Mouse (Mus musculus) liver, embryonic 15.5 days (tissue): ENCODE results near the gene Nfia. TPM values are rescaled to one million over a fixed set of nuclear protein-coding genes. Genes with fewer than 3 reads are reported as not detected.

Experiments used
- ATAC-seq: fragments of 200-750 bp; cut with Nextera tagmentation; 2 replicates; pipeline ENCODE4 v1.8.0; 2017; ENCODE audit warnings: moderate number of reproducible peaks, mild to moderate bottlenecking, moderate library complexity; ENCODE audit not compliant: insufficient read depth
- H3K27ac ChIP-seq: fragments of 300-500 bp; sonication (generic); replicated peaks from 2 replicates; pipeline ENCODE4 v1.5.1; 2015; ENCODE audit warnings: mild to moderate bottlenecking, inconsistent platforms
- H3K27me3 ChIP-seq: fragments of 300-500 bp; sonication (generic); 2 replicates; pipeline ENCODE4 v1.6.1; 2015; ENCODE audit warnings: mild to moderate bottlenecking, inconsistent platforms
- H3K36me3 ChIP-seq: fragments of 300-500 bp; sonication (generic); replicated peaks from 2 replicates; pipeline ENCODE4 v1.6.1; 2015; ENCODE audit warnings: moderate library complexity, mild to moderate bottlenecking, inconsistent platforms
- H3K4me1 ChIP-seq: fragments of 300-500 bp; sonication (generic); replicated peaks from 2 replicates; pipeline ENCODE4 v1.6.1; 2015; ENCODE audit warnings: inconsistent platforms
- H3K4me2 ChIP-seq: fragments of 300-500 bp; sonication (generic); 2 replicates; pipeline ENCODE4 v1.6.1; 2015; ENCODE audit warnings: moderate library complexity, mild to moderate bottlenecking, inconsistent platforms
- H3K4me3 ChIP-seq: fragments of 300-500 bp; sonication (generic); replicated peaks from 2 replicates; pipeline ENCODE4 v1.5.1; 2015; ENCODE audit warnings: mild to moderate bottlenecking, inconsistent platforms
- H3K9ac ChIP-seq: fragments of 300-500 bp; sonication (generic); 2 replicates; pipeline ENCODE4 v1.6.1; 2015; ENCODE audit warnings: moderate library complexity, mild to moderate bottlenecking, inconsistent platforms
- H3K9me3 ChIP-seq: fragments of 300-500 bp; sonication (generic); replicated peaks from 2 replicates; pipeline ENCODE4 v1.6.1; 2016; ENCODE audit warnings: inconsistent platforms
- WGBS: fragments of 180-500 bp; shearing (Covaris S2); methylation state at CpG from one replicate; pipeline ENCODE4 v1.1.7; 2015; ENCODE audit warnings: mixed read lengths; ENCODE audit not compliant: insufficient replicate concordance; 5-methylcytosine and 5-hydroxymethylcytosine counted together
- polyA plus RNA-seq: library from polyadenylated mRNA; unstranded; fragments of >200 nt; fragmentation: Nextera tagmentation; extraction: Ambion mirVana; gene quantifications from 2 replicates; pipeline ENCODE4 v1.2.1, GENCODE M21; 2015

The Nfia gene
- polyA plus RNA-seq, 1 experiment from 2014 or later: 4.1 TPM

DNA sequence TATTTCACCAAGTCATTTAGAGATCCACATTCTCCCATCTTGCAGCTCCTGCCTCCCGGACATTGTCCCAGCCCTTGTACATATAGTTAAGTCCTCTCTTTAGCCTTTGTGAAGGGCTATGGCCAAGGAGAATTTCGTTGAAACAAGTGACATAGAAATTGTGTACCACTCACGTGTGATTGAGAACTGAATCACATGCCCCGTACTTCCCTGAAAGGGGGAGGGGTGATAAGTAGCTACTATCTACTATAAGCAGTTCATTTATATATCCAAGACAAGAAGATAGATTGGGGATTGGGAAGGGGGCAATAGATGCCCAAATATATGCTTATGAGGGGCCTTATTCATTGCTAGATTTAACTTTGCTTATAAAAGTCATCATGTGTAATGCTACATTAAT lies 5.5 kb upstream of the Nfia start:
- ATAC-seq: no peak
- no peak overlapping the region for H3K4me2 ChIP-seq
- peaks cover 2% of the 10 kb centered on the region; the same call in 1 of the 2 replicates for H3K27me3 ChIP-seq
- H3K27ac ChIP-seq: no peak overlapping the region
- H3K36me3 ChIP-seq: no peaks in the 10 kb centered on the region
- H3K9me3 ChIP-seq: no peaks in the 10 kb centered on the region
- no peak overlapping the region for H3K4me3 ChIP-seq
- no peak overlapping the region for H3K9ac ChIP-seq
- peaks cover 6% of the 10 kb centered on the region; the same call in 1 of the 2 replicates for H3K4me1 ChIP-seq
- 51% methylated on average over 4 of the region's 4 CpGs for WGBS

DNA sequence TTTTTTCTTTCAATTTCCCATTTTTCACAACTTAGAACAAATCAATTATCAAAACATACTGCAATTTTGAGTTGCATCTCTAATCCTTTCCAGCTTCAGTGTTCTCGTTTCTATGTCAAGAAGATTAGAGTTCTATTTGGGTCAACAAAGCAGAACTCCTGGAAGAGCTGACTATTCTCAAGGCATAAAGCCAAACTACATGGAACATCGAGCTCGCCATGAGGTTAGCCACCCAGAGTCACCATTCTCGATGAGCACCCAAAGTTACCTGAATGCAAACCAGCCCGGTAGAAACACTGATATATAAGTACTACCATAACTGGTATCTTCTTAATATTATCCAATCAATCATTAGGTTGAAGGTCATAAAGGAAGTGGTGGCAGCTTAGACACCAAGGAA lies 5.0 kb upstream of the Nfia start:
- Histone ChIP-seq H3K9me3 (no peaks in the 10 kb centered on the region), H3K4me2 (no peak overlapping the region), H3K27ac (no peak overlapping the region), H3K4me3 (no peak overlapping the region), H3K4me1 (peaks cover 6% of the 10 kb centered on the region; the same call in 1 of the 2 replicates), H3K9ac (no peak overlapping the region), H3K27me3 (peaks cover 2% of the 10 kb centered on the region; the same call in 1 of the 2 replicates), H3K36me3 (no peaks in the 10 kb centered on the region)
- no peak for ATAC-seq
- WGBS: 66% methylated on average over 5 of the region's 5 CpGs

DNA sequence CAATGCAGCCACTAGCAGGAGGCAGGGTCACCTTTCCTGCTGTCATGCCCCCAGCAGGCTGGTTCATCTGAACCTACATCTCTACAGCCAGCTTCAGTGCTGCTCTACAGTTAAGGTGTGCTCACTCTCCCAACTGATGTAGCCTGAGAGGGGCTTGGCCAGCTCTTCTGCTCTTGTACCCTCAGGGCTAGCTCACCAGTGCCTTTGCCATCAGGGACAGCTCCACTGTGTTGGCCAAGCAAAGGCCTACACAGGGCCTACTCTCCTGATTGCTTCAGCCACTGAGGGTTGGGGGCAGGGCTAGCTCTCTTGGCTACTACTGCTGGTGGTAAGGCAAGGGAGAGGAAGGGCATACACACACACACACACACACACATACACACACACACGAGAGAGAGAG lies 2.7 kb upstream of the Nfia start:
- Histone ChIP-seq H3K9me3 (no peaks in the 10 kb centered on the region), H3K36me3 (no peaks in the 10 kb centered on the region), H3K4me1 (peaks cover 15% of the 10 kb centered on the region), H3K27ac (no peak overlapping the region), H3K4me3 (no peak overlapping the region), H3K9ac (no peak overlapping the region), H3K27me3 (peaks cover 12% of the 10 kb centered on the region), H3K4me2 (no peak overlapping the region)
- no peak for ATAC-seq
- 14% methylated on average over 1 of the region's 1 CpGs for WGBS

DNA sequence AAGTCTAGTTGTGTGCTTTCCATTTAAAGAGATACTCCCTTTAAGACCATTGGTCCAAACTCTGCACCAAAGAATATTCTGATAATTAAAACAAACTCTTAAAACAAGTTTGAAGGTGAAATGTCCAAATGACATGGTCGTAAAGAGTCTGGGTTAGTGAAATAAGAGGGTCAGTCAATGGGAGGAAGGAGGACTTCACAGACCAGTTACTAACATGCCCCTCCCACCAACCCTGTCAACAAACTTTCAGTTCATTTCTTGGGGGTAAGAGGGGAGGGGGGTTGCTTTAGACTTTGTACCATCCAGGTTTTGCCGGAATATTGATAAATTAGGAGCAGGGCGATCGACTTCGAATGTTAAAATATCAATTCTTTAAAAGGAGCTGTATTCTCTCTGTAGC lies 1.1 kb upstream of the Nfia start:
- Histone ChIP-seq H3K27me3 (peaks cover 27% of the 10 kb centered on the region), H3K36me3 (no peaks in the 10 kb centered on the region), H3K4me3 (peak overlapping the region; percentile 60), H3K27ac (no peak overlapping the region; the same call in 1 of the 2 replicates), H3K4me2 (peak overlapping the region; percentile 79), H3K9ac (peak overlapping the region; percentile 21; the same call in 1 of the 2 replicates), H3K9me3 (no peaks in the 10 kb centered on the region), H3K4me1 (peaks cover 15% of the 10 kb centered on the region)
- 15% methylated on average over 5 of the region's 5 CpGs for WGBS
- ATAC-seq: no peak

DNA sequence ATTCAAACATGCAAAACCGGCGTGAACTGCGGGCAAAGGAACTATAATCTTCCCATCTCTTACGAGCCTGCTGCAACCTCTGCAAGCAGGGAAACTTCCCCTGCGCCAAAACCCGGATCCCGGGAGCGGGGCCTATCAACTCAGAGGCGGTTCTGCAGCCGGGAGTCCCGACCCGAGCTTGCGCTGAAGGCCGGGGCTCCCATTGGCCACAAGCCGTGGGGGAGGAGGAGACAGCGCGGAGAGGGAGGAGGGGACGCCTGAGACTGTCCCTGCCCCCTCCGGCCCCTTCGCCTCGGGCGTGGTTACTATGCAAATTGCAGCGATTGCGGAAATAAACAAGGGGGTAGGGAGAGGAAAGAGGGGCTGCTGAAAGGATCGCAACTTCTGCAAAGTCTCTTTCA lies 450 bp upstream of the Nfia start:
- Histone ChIP-seq H3K4me2 (peak overlapping the region; percentile 79), H3K4me1 (peaks cover 15% of the 10 kb centered on the region), H3K4me3 (peak overlapping the region; percentile 60), H3K27me3 (peaks cover 34% of the 10 kb centered on the region), H3K9ac (peak overlapping the region; percentile 21; the same call in 1 of the 2 replicates), H3K27ac (peak overlapping the region; percentile 78), H3K36me3 (no peaks in the 10 kb centered on the region), H3K9me3 (no peaks in the 10 kb centered on the region)
- WGBS: under 1% methylated on average over 25 of the region's 25 CpGs
- ATAC-seq: peak; percentile 94

DNA sequence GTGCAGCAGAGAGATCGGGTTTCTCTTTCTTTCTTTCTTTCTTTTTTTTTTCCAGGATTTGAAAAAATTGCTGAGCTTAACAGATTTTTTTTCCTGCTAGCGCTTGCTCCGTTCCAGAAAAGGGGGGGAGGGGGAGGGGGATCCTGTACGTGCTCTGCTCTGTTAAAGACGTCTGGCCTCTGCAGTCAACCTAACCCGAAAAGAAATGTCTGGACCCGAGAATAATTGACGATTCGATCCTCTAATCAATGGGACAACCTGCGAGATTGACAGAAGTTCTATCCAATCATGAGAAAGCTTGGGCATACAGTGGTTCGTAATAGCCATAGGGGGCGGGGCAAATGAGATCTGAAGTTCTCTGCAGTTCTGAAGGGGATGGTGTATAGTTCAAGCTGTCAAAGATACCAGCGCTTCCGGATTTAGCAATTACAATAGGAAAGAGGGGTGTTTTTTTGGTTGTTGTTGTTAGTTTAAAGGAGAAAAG lies 618 bp downstream of the Nfia start:
- Histone ChIP-seq H3K27ac (no peak overlapping the region; the same call in 1 of the 2 replicates), H3K4me2 (peak overlapping the region; percentile 79), H3K4me1 (peaks cover 17% of the 10 kb centered on the region), H3K4me3 (peak overlapping the region; percentile 60), H3K9ac (no peak overlapping the region), H3K9me3 (no peaks in the 10 kb centered on the region), H3K36me3 (no peaks in the 10 kb centered on the region), H3K27me3 (peaks cover 45% of the 10 kb centered on the region)
- peak; percentile 65 for ATAC-seq
- WGBS: under 1% methylated on average over 14 of the region's 14 CpGs

DNA sequence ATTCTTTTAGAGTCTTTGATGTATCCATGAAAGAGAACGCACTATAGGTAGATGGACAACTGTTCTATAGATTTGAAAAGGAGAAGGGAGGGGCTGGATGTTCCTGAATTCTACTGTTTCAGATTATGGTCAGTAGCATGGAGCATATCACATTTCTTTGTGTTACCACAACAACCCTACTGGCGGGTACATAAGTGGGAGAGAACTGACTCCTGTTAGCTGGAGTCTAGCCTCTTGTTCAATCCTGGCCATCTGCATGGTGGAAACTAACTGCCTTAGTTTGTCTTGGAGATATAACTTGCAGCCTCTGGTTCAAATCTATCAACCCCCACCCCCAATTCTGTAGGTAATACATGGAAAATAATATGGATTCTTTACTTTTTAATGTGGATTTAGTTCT lies 1.3 kb downstream of the Nfia start:
- Histone ChIP-seq H3K9ac (no peak overlapping the region), H3K27me3 (peaks cover 51% of the 10 kb centered on the region), H3K27ac (no peak overlapping the region), H3K4me2 (peak overlapping the region; percentile 79), H3K4me1 (peaks cover 17% of the 10 kb centered on the region), H3K36me3 (no peaks in the 10 kb centered on the region), H3K4me3 (no peak overlapping the region), H3K9me3 (no peaks in the 10 kb centered on the region)
- ATAC-seq: no peak
- 70% methylated on average over 2 of the region's 2 CpGs for WGBS

DNA sequence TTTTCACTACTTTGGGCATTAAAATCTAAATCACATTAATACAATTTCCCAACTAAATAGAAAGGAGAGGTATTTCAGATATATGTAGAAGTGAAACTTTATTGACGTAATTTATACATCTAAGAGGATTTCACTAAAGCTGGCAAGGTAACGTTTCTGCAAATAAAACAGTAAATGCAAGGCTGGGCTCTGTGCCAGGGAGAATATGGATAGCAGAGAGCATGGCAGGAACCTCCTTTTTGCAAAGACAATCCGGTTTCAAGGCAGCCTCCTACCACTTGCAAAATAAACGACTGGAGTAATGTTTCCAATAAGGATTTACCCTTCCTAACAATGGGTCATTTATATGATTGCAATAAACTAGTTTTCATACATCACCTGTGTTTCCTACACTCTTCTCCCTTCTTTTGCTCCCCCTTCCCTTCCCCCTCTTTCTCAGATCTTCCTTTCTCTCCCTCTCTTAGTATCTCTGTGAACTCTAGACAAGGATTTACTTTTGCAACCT lies 2.0 kb downstream of the Nfia start:
- H3K4me3 ChIP-seq: no peak overlapping the region
- no peak overlapping the region for H3K9ac ChIP-seq
- no peak overlapping the region for H3K27ac ChIP-seq
- H3K27me3 ChIP-seq: peaks cover 58% of the 10 kb centered on the region
- no peaks in the 10 kb centered on the region for H3K9me3 ChIP-seq
- H3K4me2 ChIP-seq: peak overlapping the region; percentile 75; the same call in 1 of the 2 replicates
- no peaks in the 10 kb centered on the region for H3K36me3 ChIP-seq
- 24% methylated on average over 4 of the region's 4 CpGs for WGBS
- ATAC-seq: no peak
- H3K4me1 ChIP-seq: peaks cover 17% of the 10 kb centered on the region

DNA sequence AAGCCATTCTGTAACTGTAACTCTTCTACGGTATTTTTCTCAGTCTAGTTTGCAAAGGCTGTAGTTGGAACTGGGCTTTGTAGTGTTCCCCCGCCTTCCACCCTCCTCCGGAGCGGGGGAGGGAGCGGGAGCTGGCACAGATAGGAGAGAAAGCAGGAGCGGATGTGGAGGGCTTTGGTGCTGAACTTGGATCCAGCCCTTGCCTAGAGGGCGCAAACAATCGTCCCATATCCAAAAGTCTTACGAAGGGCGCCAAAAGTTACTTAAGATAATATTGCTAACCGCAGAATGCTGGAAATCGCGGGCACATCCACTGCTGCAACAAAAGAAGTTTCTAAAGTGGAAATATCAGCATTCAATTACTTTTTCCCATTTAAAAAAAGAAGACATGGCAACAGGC lies 2.5 kb downstream of the Nfia start:
- H3K4me3 ChIP-seq: peak overlapping the region; percentile 35

DNA sequence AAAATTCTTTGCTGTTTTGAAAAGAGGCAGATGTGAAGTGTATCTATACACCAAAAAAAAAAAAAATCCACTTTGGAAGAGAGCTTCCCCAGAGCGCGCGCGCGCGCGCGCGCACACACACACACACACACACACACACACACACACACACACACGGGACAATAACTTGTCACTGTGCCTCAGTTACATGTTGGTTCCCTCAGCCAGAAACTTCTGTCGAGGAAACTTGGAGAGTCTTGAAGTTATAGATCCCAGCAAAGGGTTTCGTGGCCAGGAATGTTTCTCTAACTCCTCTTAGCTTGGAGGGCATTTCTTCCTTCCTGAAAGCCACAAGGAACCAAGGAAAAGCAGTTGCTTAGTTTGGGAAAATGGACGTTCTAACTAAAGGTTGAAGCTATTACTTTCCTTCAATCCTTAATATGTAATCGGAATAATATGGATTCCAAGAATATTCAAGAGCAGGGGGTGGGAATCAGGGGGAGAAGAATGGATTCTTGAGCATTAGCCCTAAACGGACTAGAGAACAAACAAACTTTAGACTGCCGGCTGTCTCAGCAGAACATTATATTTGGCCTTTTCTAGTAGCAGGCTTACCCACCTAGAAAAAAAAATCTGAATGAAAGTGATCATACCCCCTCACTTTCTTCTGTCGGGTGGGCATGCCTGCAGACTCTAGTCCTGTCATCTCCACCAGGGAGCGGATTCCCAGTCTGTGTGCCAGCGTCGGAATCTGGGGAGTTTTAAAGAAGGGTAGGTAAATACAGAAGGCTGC lies 3.1 kb downstream of the Nfia start:
- WGBS: 2% methylated on average over 20 of the region's 20 CpGs
- no peaks in the 10 kb centered on the region for H3K36me3 ChIP-seq
- no peak overlapping the region for H3K9ac ChIP-seq
- H3K9me3 ChIP-seq: no peaks in the 10 kb centered on the region
- H3K4me3 ChIP-seq: peak overlapping the region; percentile 35
- peaks cover 69% of the 10 kb centered on the region for H3K27me3 ChIP-seq
- no peak for ATAC-seq
- H3K4me2 ChIP-seq: peak overlapping the region; percentile 75
- H3K27ac ChIP-seq: 0 out of 2 replicates have a peak overlapping the region, but pooled peaks have one; percentile 33
- peaks cover 17% of the 10 kb centered on the region for H3K4me1 ChIP-seq

More for the DNA sequence above, 2.5 kb downstream of the Nfia start:
- H3K27ac ChIP-seq: 0 out of 2 replicates have a peak overlapping the region, but pooled peaks have one; percentile 29
- 1% methylated on average over 13 of the region's 13 CpGs for WGBS
- no peaks in the 10 kb centered on the region for H3K36me3 ChIP-seq
- no peaks in the 10 kb centered on the region for H3K9me3 ChIP-seq
- H3K4me1 ChIP-seq: peaks cover 17% of the 10 kb centered on the region
- ATAC-seq: no peak
- H3K9ac ChIP-seq: no peak overlapping the region
- peak overlapping the region; percentile 75 for H3K4me2 ChIP-seq
- H3K27me3 ChIP-seq: peaks cover 64% of the 10 kb centered on the region

DNA sequence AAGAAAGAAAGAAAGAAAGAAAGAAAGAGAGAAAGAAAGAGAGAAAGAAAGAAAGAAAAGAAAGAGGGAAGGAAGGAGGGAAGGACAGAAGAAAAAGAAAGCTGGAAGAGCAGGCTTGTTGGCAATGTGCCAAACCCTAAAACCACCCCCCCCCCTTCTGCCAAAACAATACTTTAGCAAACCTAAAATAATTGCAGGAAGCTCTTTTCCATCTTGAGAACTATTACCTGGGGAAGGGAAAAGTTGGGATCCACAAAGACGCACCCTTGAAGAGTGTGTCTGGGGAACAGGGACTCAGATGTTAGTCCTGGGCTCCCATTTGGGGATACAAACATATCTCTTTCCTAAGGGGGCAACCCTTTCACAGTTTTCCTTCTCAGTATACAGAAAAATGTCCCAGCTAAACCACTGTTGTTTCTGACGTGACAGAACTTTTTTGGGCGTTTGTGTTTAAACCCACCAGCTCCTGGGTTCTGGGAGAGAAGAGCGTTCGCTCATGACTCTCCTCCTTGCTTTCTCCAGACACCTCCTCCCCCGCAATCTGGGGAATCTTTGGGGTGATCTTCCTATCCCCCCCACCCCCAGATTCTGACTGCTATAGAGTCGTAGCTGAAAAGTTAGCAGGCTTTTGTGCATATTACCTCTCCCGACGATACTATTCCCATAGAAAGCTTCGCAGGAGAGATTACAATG lies 4.0 kb downstream of the Nfia start:
- Histone ChIP-seq H3K4me1 (peaks cover 16% of the 10 kb centered on the region), H3K27ac (peak overlapping the region; percentile 57), H3K4me3 (peak overlapping the region; percentile 66), H3K27me3 (peaks cover 73% of the 10 kb centered on the region), H3K9me3 (no peaks in the 10 kb centered on the region), H3K4me2 (peak overlapping the region; percentile 75), H3K36me3 (no peaks in the 10 kb centered on the region), H3K9ac (peak overlapping the region; percentile 60; the same call in 1 of the 2 replicates)
- no peak for ATAC-seq
- WGBS: 2% methylated on average over 10 of the region's 10 CpGs
